Mouse (Mus musculus) heart, postnatal 25 days (tissue): ENCODE measurements around the gene Mrps35. TPM values are rescaled to one million over a fixed set of nuclear protein-coding genes. Genes with fewer than 3 reads are reported as not detected.

Source experiments
- DNase-seq: peaks from one replicate; pipeline ENCODE4 v3.0.0; 2022; ENCODE audit warnings: low spot score
- intact Hi-C: fragments of 180-260 bp; cut with DNase I; formaldehyde crosslinking; loops from one replicate; pipeline ENCODE4 v1.15.1; 2025
- total RNA-seq, 2 experiments: library from RNA; stranded (reverse); gene quantifications; 2 replicates each; pipeline ENCODE4 v1.2.3; 2021

Mrps35 gene
- total RNA-seq, 2 experiments from 2014 or later: 182 to 211 TPM

DNA sequence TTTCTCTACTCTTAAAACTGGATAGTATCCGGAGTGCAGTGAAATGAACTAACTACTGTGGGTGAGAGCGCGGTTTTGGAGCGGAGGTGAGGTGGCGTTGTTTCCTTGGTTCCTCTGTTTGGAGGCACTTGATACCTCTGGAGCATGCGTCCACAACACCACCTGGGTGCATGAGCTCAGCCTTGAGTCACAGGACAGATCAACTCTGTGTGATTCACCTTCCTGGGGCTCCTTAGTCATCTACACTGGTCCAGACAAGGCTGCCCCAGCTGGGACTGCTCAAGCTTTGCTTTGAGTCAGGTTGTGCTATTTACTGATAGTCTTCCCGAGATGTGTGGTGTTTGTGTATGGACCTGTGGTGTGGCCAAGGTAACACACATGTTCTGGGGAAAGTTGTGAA lies 75.2 kb downstream of the Mrps35 start:
- DNase-seq: no peak
- intact Hi-C loops: loop anchor here (5.0 kb wide), 2 partner anchors 105 to 295 kb away; no protein-coding TSS in a partner anchor

DNA sequence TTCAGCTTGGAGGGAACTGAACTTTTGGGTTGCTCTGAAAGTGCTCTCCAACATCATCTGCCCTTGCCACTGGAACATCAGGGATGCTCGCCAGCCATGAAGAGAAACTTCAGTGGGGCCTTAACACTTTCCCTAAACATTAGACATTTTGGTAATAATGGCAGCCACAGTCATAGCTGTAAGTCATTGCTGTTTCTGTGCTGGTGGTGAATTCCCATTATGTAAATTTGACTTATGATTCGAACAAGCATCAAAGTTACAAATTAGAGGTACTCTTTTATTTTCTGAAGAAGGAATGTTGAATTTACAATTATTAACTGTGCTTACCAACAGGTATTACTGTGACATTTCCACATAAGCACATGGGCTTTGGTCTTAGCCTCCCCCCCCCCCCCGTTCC lies 75.6 kb downstream of the Mrps35 start:
- no peak for DNase-seq
- intact Hi-C loops: loop anchor here (5.0 kb wide), 2 partner anchors 106 to 296 kb away; no protein-coding TSS in a partner anchor

DNA sequence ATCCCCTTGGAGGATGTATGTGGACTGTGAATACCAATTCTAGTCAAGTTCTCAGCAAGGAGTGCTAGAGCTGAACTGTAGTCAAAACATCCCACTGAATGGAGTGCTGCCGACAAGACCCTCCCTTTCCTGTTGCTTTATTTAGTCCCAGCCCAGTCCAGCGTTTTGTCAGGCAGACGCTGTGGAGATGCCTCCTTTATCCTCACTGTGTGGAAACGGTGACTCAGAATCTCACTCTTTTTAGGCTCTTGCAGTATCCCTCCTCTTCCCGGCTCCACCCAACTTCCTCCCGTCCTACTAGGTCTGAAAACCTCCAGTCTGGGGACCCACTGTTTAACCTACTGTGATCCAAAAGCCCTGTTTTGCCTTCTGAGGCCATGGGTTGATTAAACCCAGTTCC lies 78.8 kb downstream of the Mrps35 start:
- no peak for DNase-seq
- intact Hi-C loops: no loop called here

Other genes with a start within 250 kb of the Mrps35 start
- gene Arntl2, start 246.7 kb upstream of the Mrps35 start, total RNA-seq: 1 to 10 TPM in 1 of 2 experiments, under 1 TPM in 1; 0.78 to 1.6 TPM
- gene Smco2, start 192.7 kb upstream of the Mrps35 start, total RNA-seq: 1 to 10 TPM; 2.3 TPM
- 100 to 1,000 TPM in 1 of 2 experiments, 10 to 100 TPM in 1; 82.4 to 107 TPM for gene Ppfibp1, start 154.3 kb upstream of the Mrps35 start, total RNA-seq
- not detected for gene 1700034J05Rik, start 88.3 kb upstream of the Mrps35 start, total RNA-seq
- 1 to 10 TPM in 1 of 2 experiments, under 1 TPM in 1; 0.56 to 1.1 TPM for gene Rep15, start 10.2 kb upstream of the Mrps35 start, total RNA-seq
- not detected for gene Mansc4, start 44.3 kb downstream of the Mrps35 start, total RNA-seq
- 1 to 10 TPM; 5.4 to 6.7 TPM for gene Klhl42, start 48.6 kb downstream of the Mrps35 start, total RNA-seq
- 1 to 10 TPM; 1.2 to 1.4 TPM for gene Pthlh, start 221.4 kb downstream of the Mrps35 start, total RNA-seq